10 mouse cellular contexts compared by ENCODE assay signal in genomic region chr2:26460097-26460646, GRCm38 (mm10). TPM values are rescaled to one million over a fixed set of nuclear protein-coding genes. Genes with fewer than 3 reads are reported as not detected.
A peak's percentile ranks its signal among the peaks of the same experiment; 100 is the strongest.
DNase-seq lines count a peak whose midpoint lies in the region; ATAC-seq and TF ChIP-seq lines count a peak whose summit lies in the region.
"Had no signal": no experiment of that assay in that cellular context is flagged by ENCODE, and none has a peak within 500 bp of the region (broad histone marks: within the 10 kb centered on the region; RNA-seq: fewer than 3 reads in every experiment).

No protein-coding gene starts in this region.

- 90% methylated on average over 16 of the region's 16 CpGs for WGBS in hindbrain, embryonic 10.5 days
- 87% methylated on average over 16 of the region's 16 CpGs for WGBS in hindbrain, embryonic 13.5 days
- 93% methylated on average over 16 of the region's 16 CpGs for WGBS in kidney, postnatal 0 days
- WGBS in midbrain, embryonic 13.5 days: 89% methylated on average over 15 of the region's 16 CpGs

- TF ChIP-seq CTCF in kidney, postnatal 0 days (IDR thresholded peaks at IDR 0.05; ENCODE audit: low read depth): no peak

- no peaks in the 10 kb centered on the region for H3K27me3 ChIP-seq in hindbrain, embryonic 10.5 days (ENCODE audit: insufficient read depth, poor library complexity, severe bottlenecking)
- no peaks in the 10 kb centered on the region for H3K27me3 ChIP-seq in hindbrain, embryonic 13.5 days
- no peaks in the 10 kb centered on the region for H3K27me3 ChIP-seq in kidney, postnatal 0 days (ENCODE audit: insufficient read depth, low read length)
- H3K27me3 ChIP-seq in midbrain, embryonic 13.5 days: no peaks in the 10 kb centered on the region

- no peak overlapping the region for H3K4me3 ChIP-seq in hindbrain, embryonic 10.5 days
- no peak overlapping the region for H3K4me3 ChIP-seq in hindbrain, embryonic 13.5 days
- no peak overlapping the region for H3K4me3 ChIP-seq in kidney, postnatal 0 days (replicated peaks; ENCODE audit: low read depth, low read length)
- no peak overlapping the region for H3K4me3 ChIP-seq in midbrain, embryonic 13.5 days (replicated peaks)

- H3K4me1 ChIP-seq in hindbrain, embryonic 10.5 days (replicated peaks): peaks cover 37% of the 10 kb centered on the region
- H3K4me1 ChIP-seq in hindbrain, embryonic 13.5 days (replicated peaks): peaks cover 23% of the 10 kb centered on the region
- H3K4me1 ChIP-seq in kidney, postnatal 0 days (replicated peaks; ENCODE audit: insufficient read depth, low read length): peaks cover 20% of the 10 kb centered on the region
- H3K4me1 ChIP-seq in midbrain, embryonic 13.5 days (replicated peaks): peaks cover 18% of the 10 kb centered on the region

- H3K36me3 ChIP-seq in hindbrain, embryonic 10.5 days: peaks cover 79% of the 10 kb centered on the region
- H3K36me3 ChIP-seq in hindbrain, embryonic 13.5 days: peaks cover 58% of the 10 kb centered on the region
- peaks cover 57% of the 10 kb centered on the region for H3K36me3 ChIP-seq in kidney, postnatal 0 days (ENCODE audit: insufficient read depth, low read length)
- peaks cover 66% of the 10 kb centered on the region for H3K36me3 ChIP-seq in midbrain, embryonic 13.5 days

- peak; percentile 3 for DNase-seq in hindbrain, embryonic 10.5 days (ENCODE audit: low spot score)
- DNase-seq in kidney, postnatal 0 days (ENCODE audit: low spot score): no peak
- no peak for DNase-seq in right cerebral cortex, adult 2 months (ENCODE audit: low spot score in 2 of 2)
- DNase-seq in ovary, postnatal 10 days (ENCODE audit: low spot score): no peak
- DNase-seq: adrenal gland, postnatal 10 days; gastrocnemius, postnatal 14 days had no signal

- H3K4me2 ChIP-seq in hindbrain, embryonic 13.5 days: no peak overlapping the region
- no peak overlapping the region for H3K4me2 ChIP-seq in kidney, postnatal 0 days (ENCODE audit: low read length)
- no peak overlapping the region for H3K4me2 ChIP-seq in midbrain, embryonic 13.5 days (replicated peaks)

- H3K9me3 ChIP-seq in hindbrain, embryonic 10.5 days: no peaks in the 10 kb centered on the region
- no peaks in the 10 kb centered on the region for H3K9me3 ChIP-seq in hindbrain, embryonic 13.5 days
- no peaks in the 10 kb centered on the region for H3K9me3 ChIP-seq in kidney, postnatal 0 days (replicated peaks; ENCODE audit: low read length)
- H3K9me3 ChIP-seq in midbrain, embryonic 13.5 days: no peaks in the 10 kb centered on the region

- no peak overlapping the region for H3K9ac ChIP-seq in hindbrain, embryonic 13.5 days
- no peak overlapping the region for H3K9ac ChIP-seq in kidney, postnatal 0 days (ENCODE audit: low read depth, low read length)
- no peak overlapping the region for H3K9ac ChIP-seq in midbrain, embryonic 13.5 days (replicated peaks)

- ATAC-seq in hindbrain, embryonic 13.5 days (ENCODE audit: low FRiP score): no peak; the same call in 1 of the 2 replicates
- peak; percentile 12; the same call in 1 of the 2 replicates for ATAC-seq in erythroblast, adult 5-6 weeks (replicated peaks; ENCODE audit: low FRiP score, poor library complexity, severe bottlenecking)
- ATAC-seq in kidney, postnatal 0 days (replicated peaks; ENCODE audit: low FRiP score, low read depth): no peak
- peak; percentile 31; the same call in 1 of the 2 replicates for ATAC-seq in midbrain, embryonic 13.5 days
- ATAC-seq in granulocyte monocyte progenitor cell, adult 5-6 weeks (replicated peaks; ENCODE audit: poor library complexity, severe bottlenecking): no peak

- peak overlapping the region; percentile 54; the same call in 1 of the 2 replicates for H3K27ac ChIP-seq in hindbrain, embryonic 10.5 days
- no peak overlapping the region for H3K27ac ChIP-seq in hindbrain, embryonic 13.5 days
- H3K27ac ChIP-seq in kidney, postnatal 0 days: peak overlapping the region; percentile 86; the same call in 1 of the 2 replicates
- H3K27ac ChIP-seq in midbrain, embryonic 13.5 days: peak overlapping the region; percentile 45

RNA-seq across cellular contexts. Expression of gene Sec16a, which starts 15.2 kb away (rescaled TPM):
- polyA plus RNA-seq in hindbrain, embryonic 10.5 days (2016; fragmentation: Nextera tagmentation; extraction: Ambion mirVana): 25.2 and 28.9 TPM in 2 replicates
- 18.3 and 18.5 TPM in 2 replicates for polyA plus RNA-seq in hindbrain, embryonic 13.5 days (2015; fragmentation: Nextera tagmentation; extraction: Ambion mirVana)
- total RNA-seq in erythroblast, adult 5-6 weeks (2015; ENCODE audit: low replicate concordance): 12.5 and 18.8 TPM in 2 replicates
- total RNA-seq in erythroblast, adult 5-6 weeks (2017; ENCODE audit: low replicate concordance): 9.3 and 14.9 TPM in 2 replicates
- 16.4 and 16.6 TPM in 2 replicates for polyA plus RNA-seq in kidney, postnatal 0 days (2015; fragmentation: Nextera tagmentation; extraction: Ambion mirVana)
- 21.3 and 22.8 TPM in 2 replicates for polyA plus RNA-seq in midbrain, embryonic 13.5 days (2015; fragmentation: Nextera tagmentation; extraction: Ambion mirVana)
- 42.3 and 47.0 TPM in 2 replicates for total RNA-seq in granulocyte monocyte progenitor cell, adult 5-6 weeks (2014; fragmentation: Nextera tagmentation)
- 29.8 and 32.5 TPM in 2 replicates for total RNA-seq in granulocyte monocyte progenitor cell, adult 5-6 weeks (2017)

RNA-seq across cellular contexts. Expression of gene Inpp5e, which starts 51.2 kb away (rescaled TPM):
- 23.8 and 29.7 TPM in 2 replicates for polyA plus RNA-seq in hindbrain, embryonic 10.5 days (2016; fragmentation: Nextera tagmentation; extraction: Ambion mirVana)
- polyA plus RNA-seq in hindbrain, embryonic 13.5 days (2015; fragmentation: Nextera tagmentation; extraction: Ambion mirVana): 24.9 and 27.0 TPM in 2 replicates
- 4.0 and 4.6 TPM in 2 replicates for total RNA-seq in erythroblast, adult 5-6 weeks (2015; ENCODE audit: low replicate concordance)
- total RNA-seq in erythroblast, adult 5-6 weeks (2017; ENCODE audit: low replicate concordance): 2.5 and 4.5 TPM in 2 replicates
- 18.6 and 18.9 TPM in 2 replicates for polyA plus RNA-seq in kidney, postnatal 0 days (2015; fragmentation: Nextera tagmentation; extraction: Ambion mirVana)
- polyA plus RNA-seq in midbrain, embryonic 13.5 days (2015; fragmentation: Nextera tagmentation; extraction: Ambion mirVana): 28.0 and 28.6 TPM in 2 replicates
- total RNA-seq in granulocyte monocyte progenitor cell, adult 5-6 weeks (2014; fragmentation: Nextera tagmentation): 11.2 and 11.6 TPM in 2 replicates
- total RNA-seq in granulocyte monocyte progenitor cell, adult 5-6 weeks (2017): 4.7 and 6.2 TPM in 2 replicates

RNA-seq across cellular contexts. Expression of gene Notch1, which starts 56.3 kb away (rescaled TPM):
- polyA plus RNA-seq in hindbrain, embryonic 10.5 days (2016; fragmentation: Nextera tagmentation; extraction: Ambion mirVana): 39.1 and 46.4 TPM in 2 replicates
- polyA plus RNA-seq in hindbrain, embryonic 13.5 days (2015; fragmentation: Nextera tagmentation; extraction: Ambion mirVana): 17.5 and 19.2 TPM in 2 replicates
- 7.3 and 10.0 TPM in 2 replicates for total RNA-seq in erythroblast, adult 5-6 weeks (2015; ENCODE audit: low replicate concordance)
- total RNA-seq in erythroblast, adult 5-6 weeks (2017; ENCODE audit: low replicate concordance): 3.3 and 4.6 TPM in 2 replicates
- 12.1 and 12.9 TPM in 2 replicates for polyA plus RNA-seq in kidney, postnatal 0 days (2015; fragmentation: Nextera tagmentation; extraction: Ambion mirVana)
- polyA plus RNA-seq in midbrain, embryonic 13.5 days (2015; fragmentation: Nextera tagmentation; extraction: Ambion mirVana): 21.4 and 27.9 TPM in 2 replicates
- 19.2 and 22.6 TPM in 2 replicates for total RNA-seq in granulocyte monocyte progenitor cell, adult 5-6 weeks (2014; fragmentation: Nextera tagmentation)
- 8.1 and 8.5 TPM in 2 replicates for total RNA-seq in granulocyte monocyte progenitor cell, adult 5-6 weeks (2017)

Comparison
In these comparisons a context has a peak if more than half of its experiments do, and no peak if none do; other contexts are left out.
1. ATAC-seq: peak in erythroblast, adult 5-6 weeks (single experiment) and midbrain, embryonic 13.5 days (single experiment); none in hindbrain, embryonic 13.5 days (single experiment), kidney, postnatal 0 days (single experiment) and granulocyte monocyte progenitor cell, adult 5-6 weeks (single experiment).